Mouse (Mus musculus) bone marrow macrophage, adult 2 months (primary cell): ENCODE measurements around the gene H2-DMb1. TPM values are rescaled to one million over a fixed set of nuclear protein-coding genes. Genes with fewer than 3 reads are reported as not detected.
A peak's percentile ranks its signal among the peaks of the same experiment; 100 is the strongest.

Experiments
- H3K27ac ChIP-seq: 2 replicates; pipeline ENCODE4 v1.5.1; 2012; ENCODE audit warnings: low read depth, low read length; ENCODE audit not compliant: insufficient read depth
- H3K4me1 ChIP-seq: 2 replicates; pipeline ENCODE4 v1.6.1; 2012; ENCODE audit warnings: low read length; ENCODE audit not compliant: control insufficient read depth, insufficient read depth
- H3K4me3 ChIP-seq: 2 replicates; pipeline ENCODE4 v1.5.1; 2012; ENCODE audit warnings: mild to moderate bottlenecking, low read length, moderate library complexity; ENCODE audit not compliant: insufficient read depth
- CTCF ChIP-seq: IDR thresholded peaks from 2 replicates; pipeline ENCODE4 v1.5.1; 2012; ENCODE audit warnings: low read depth, mild to moderate bottlenecking, low read length, moderate library complexity
- POLR2A ChIP-seq: IDR thresholded peaks from 2 replicates; pipeline ENCODE4 v1.6.1; 2012; ENCODE audit warnings: mild to moderate bottlenecking, low read depth, low read length, borderline replicate concordance
- polyA plus RNA-seq: library from polyadenylated mRNA; stranded (reverse); fragments of >200 nt; gene quantifications from 2 replicates; pipeline ENCODE4 v1.2.4, GENCODE M21; 2012; ENCODE audit not compliant: missing spikeins, insufficient read depth, insufficient read length

The H2-DMb1 gene
- polyA plus RNA-seq, 1 experiment: 232 TPM

DNA sequence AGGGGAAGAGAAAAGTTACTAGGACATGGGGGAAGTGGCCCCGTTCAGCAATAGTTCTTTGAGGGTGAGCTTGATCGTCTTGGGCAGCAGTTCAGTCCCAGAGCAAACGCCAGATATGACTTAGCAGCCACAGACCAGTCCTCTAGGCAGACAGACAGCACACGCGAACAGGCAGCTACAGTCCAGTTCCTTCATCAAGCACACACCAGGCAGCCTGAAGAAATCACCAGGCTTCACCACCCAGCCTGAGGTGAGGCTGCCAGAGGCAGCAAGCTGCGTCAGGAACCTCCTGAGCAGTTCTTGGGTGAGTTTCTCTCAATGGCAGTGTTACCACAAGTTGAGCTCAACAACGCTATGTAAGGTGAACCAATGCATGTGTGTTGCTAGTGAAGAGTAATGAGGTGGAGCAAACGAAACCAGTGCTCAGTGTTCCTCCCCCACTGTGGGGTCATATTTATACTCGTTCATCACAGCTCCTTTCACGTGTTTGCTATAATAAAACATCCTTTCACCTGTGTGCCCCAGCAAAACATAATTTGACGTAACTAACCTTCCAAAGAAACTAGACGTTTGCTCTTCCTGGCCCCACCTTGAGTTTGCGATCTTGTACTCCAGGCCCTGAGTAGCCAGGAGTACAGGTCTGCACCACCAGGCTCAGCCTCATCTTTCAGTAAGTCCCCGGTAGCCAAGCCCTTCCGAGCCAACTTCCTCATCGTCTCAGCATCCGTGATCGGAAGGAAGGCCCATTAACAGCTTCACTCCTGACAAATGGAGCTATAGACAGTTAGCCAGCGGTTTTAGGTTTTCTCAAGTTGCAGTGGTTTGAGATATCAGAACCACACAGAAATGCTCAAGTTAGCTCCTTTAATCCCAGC is 22.6 kb upstream of the H2-DMb1 start:
- H3K4me3 ChIP-seq: no peak overlapping the region
- H3K27ac ChIP-seq: no peak overlapping the region
- H3K4me1 ChIP-seq: peaks cover 32% of the 10 kb centered on the region
- TF ChIP-seq POLR2A (no peak), CTCF (no peak)

DNA sequence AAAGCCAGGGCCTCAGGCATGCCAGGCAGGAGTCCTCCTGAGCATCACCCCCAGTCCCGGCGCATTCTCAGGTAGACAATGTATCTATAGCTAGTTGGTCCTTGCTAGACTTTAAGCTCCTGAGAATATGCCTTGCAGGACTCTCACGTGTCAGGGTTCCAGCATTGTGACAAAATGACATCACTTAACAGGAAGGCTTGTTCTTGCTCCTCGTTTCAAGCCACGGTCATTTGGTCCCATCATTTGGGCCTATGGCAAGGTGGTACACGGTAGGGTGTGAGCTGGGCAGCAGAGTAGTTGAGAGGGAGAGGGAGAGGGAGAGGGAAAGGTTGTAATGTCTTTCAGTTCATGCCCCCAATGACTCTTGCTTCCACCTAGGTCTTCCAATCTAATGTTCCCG is 21.0 kb upstream of the H2-DMb1 start:
- no peak for TF ChIP-seq POLR2A
- TF ChIP-seq CTCF: no peak
- H3K4me1 ChIP-seq: peaks cover 20% of the 10 kb centered on the region
- no peak overlapping the region for H3K27ac ChIP-seq
- H3K4me3 ChIP-seq: no peak overlapping the region

DNA sequence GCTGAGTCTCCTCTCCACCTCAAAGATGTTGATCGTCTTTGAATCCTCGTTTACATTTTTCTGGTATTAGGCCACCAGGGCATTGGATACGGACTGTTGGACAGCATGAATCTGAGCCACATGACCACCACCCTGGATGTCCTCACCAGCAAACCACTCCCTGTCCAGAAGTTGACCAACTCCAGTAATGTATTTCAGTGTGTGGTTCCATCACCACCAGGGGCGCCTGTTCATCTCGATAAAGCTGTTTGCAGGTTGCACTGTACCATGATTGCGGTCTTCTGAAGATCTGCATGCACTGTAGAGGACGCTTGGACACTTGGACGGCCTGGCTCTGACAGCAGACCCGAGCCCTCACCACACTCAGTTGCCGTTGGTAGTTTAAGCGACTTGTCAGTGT is 19.6 kb upstream of the H2-DMb1 start:
- Histone ChIP-seq H3K4me3 (no peak overlapping the region), H3K4me1 (peaks cover 8% of the 10 kb centered on the region), H3K27ac (no peak overlapping the region)
- TF ChIP-seq POLR2A: no peak
- no peak for TF ChIP-seq CTCF

DNA sequence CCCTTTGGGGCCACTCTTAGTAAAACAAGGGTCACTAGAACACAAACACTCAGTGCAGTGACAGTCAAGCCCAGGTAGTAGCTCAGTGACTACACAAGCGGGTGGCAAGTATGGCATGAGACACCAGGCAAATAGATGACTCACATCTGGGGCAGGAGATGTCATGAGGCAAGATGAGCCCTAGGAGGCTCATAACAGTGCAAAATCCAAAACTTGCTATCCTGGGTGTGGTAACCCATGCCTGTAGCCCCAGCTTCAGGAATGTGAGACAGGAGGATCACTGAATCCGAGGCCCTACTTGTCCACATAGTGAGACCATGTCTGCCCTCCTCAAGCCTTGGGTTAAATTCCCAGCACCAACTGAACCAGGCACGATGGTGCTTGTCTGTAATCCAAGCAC is 18.4 kb upstream of the H2-DMb1 start:
- TF ChIP-seq CTCF: no peak
- TF ChIP-seq POLR2A: no peak
- Histone ChIP-seq H3K4me3 (no peak overlapping the region), H3K27ac (no peak overlapping the region), H3K4me1 (peaks cover 8% of the 10 kb centered on the region)

DNA sequence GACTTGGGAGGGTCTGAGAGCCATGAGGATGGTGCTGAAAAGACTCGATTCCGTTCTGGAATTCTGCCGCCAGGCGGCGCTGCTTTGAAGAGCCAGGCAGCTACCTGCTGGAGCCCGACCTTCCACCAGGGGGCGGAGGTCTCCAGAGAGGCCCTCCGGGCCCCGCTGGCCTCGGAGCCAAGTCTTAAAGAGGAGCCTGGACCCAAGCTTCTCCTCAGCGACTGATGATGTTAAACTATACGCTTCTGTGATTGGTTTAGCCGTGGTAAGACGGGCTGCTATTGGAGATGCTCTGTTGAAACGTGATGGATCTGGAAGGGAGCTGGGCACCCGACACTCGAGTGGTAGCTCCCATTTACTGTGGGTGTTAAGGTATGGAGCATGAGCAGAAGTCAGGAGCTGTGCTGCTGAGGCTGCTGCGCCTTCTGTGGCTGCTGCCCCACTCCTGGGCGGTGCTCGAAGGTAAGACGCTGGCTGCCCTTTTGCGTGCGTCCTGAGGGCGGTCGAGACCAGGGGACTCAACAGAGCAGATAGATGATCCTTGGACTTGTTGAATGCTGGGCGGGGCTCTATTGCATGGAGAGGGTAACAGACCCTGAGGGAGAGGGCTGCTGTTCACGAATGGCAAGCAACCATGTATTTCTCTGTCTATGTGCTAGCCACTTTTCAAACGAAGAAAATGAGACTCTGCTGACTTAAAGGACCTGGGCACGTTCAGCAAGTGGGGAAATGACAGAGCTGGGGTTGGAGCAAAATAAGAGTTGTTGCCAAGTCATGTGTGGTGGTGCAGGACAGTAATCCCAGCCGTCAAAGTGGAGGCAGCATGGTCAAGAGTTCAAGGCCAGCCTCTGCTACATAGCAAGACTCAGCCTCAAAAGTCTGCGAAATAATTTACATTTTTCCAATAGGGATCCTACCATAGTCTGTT is 17.3 kb upstream of the H2-DMb1 start:
- no peak overlapping the region for H3K27ac ChIP-seq
- TF ChIP-seq POLR2A: no peak
- TF ChIP-seq CTCF: peak; percentile 100
- H3K4me1 ChIP-seq: peaks cover 8% of the 10 kb centered on the region
- peak overlapping the region; percentile 53 for H3K4me3 ChIP-seq

DNA sequence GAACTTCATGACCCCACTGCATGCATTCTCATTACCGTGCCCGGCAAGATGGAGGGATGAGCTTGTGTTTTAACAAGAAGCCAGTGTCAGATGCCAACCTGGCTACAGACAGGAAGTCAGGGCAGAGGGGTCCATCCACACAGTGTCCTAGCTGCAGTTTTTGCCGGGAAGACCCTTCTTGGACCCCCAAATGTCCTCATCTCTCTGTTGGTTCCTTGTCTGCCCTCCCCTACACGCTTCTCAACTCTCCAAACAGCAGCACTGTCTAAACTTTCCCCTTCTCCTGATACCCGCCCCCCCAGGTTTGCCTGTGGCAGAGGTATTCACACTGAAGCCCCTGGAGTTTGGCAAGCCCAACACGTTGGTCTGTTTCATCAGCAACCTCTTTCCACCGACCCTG is 15.3 kb upstream of the H2-DMb1 start:
- Histone ChIP-seq H3K27ac (no peak overlapping the region), H3K4me3 (no peak overlapping the region), H3K4me1 (peaks cover 19% of the 10 kb centered on the region)
- TF ChIP-seq CTCF (no peak), POLR2A (no peak)

DNA sequence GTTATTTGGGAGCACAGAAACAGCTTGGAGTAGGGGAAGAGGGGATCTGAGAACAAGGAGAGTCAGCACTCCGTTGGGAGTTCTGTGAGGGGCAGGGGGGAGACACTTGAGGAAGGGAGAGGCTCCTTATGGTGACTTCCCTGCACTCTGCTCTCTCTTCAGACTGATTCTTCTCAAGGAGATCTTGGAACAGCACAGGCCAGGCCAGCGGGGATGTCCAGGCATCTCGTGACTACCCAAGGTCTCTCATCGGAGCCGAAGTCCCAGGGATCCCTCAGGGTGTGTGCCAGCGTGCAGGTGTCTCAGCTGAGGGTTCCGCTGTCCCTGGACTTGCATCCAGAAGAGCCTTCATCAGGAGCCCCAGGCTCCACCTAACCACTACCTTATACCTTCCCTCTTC is 14.2 kb upstream of the H2-DMb1 start:
- no peak overlapping the region for H3K4me3 ChIP-seq
- no peak overlapping the region for H3K27ac ChIP-seq
- TF ChIP-seq POLR2A (no peak), CTCF (no peak)
- H3K4me1 ChIP-seq: peaks cover 26% of the 10 kb centered on the region

DNA sequence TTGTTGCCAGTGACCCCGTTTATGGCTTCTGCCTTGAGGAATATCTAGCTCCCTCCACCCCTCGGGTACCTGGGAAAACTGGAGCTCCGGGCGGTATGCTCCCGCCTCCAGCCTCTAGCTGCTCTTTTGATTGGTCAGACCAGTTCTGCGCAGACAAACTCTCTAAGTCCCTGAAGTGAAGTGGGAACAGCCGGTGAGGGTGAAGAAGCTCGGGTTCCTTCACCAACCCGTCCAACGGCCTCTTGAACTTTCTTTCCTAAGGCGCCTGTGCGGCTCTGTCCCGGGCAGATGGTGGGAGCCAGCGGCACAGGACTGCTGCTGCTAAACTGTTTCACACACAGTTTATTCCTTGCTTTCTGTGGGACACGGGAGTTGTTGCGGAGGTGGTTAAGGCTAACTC is 13.5 kb upstream of the H2-DMb1 start:
- no peak overlapping the region for H3K4me3 ChIP-seq
- peaks cover 30% of the 10 kb centered on the region for H3K4me1 ChIP-seq
- TF ChIP-seq POLR2A (no peak), CTCF (no peak)
- H3K27ac ChIP-seq: no peak overlapping the region

DNA sequence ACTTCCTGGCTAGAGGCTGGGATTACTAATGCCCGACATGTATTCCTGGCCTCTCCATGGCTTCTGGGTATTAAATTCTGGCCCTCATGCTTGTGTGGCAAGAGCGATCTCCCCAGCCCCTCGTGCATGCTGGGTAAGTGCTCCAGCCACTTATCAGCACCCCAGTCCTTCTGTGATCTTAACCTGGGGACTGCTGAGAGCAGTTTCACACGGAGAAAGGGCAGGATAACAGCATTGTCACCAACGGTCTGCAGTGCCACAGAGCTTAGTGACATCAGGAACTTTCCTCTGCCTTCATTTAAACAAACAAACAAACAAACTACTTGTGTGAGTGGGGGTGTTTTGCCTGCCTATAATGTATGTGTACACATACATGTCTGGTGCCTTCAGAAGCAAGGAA is 12.6 kb upstream of the H2-DMb1 start:
- Histone ChIP-seq H3K4me3 (no peak overlapping the region), H3K4me1 (peaks cover 27% of the 10 kb centered on the region), H3K27ac (no peak overlapping the region)
- TF ChIP-seq CTCF (no peak), POLR2A (no peak)

DNA sequence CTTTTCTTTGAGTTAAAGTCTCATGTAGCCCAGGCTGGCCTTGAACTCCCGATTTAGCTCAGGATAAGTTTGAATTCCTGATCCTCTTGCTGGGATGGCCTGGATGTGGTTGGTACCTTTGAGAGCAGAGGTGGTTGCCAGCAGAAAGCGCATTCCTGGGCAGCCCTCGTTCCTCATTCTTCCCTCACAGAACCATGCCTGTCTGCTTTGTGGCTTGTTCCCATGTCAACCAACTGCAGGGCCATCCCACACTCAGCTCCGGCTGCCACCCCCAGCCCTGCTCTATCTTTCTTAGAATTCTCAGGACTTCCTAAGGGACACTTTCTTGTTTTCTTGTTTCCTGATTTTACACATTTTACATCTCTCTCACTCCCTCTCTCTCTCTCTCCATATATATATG is 11.4 kb upstream of the H2-DMb1 start:
- TF ChIP-seq CTCF (no peak), POLR2A (no peak)
- Histone ChIP-seq H3K4me1 (peaks cover 25% of the 10 kb centered on the region), H3K27ac (no peak overlapping the region)

More for the DNA sequence above, 11.4 kb upstream of the H2-DMb1 start:
- no peak overlapping the region for H3K4me3 ChIP-seq
